Mouse (Mus musculus): ENCODE results near the gene Zfr. TPM values are rescaled to one million over a fixed set of nuclear protein-coding genes. Genes with fewer than 3 reads are reported as not detected.
"Not testable (repeated sequence)": the region's sequence is repeated elsewhere in the genome, so short reads cannot be mapped to it uniquely, and the experiment has no call there.

Gene Zfr
- polyA plus RNA-seq, 2 experiments = 91.6 to 160 TPM

DNA sequence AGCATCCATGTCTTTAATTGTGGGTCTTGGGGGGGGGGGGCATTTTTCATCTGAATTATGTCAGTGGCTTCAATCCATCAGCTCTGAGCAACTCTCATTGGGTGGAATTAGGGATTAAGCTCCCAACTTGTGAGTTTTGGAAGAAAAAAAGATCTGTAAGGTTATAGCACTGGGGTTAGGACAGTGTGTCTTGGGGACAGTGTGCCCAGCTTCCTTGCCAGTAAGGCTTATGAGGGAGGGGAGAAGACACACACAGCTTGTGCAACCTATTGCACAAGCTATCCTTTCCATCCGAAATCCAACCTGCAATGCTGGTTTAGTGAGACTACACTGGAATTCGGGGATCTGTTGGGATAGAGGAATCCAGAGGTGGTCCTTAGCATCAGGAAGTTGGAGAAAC, 12.8 kb upstream of the Zfr start:
- WGBS = 64% methylated on average over 2 of the region's 2 CpGs
- DNase-seq (ENCODE audit: low spot score) = no peak
- no peak for ATAC-seq (ENCODE audit: low FRiP score, low read depth)

DNA sequence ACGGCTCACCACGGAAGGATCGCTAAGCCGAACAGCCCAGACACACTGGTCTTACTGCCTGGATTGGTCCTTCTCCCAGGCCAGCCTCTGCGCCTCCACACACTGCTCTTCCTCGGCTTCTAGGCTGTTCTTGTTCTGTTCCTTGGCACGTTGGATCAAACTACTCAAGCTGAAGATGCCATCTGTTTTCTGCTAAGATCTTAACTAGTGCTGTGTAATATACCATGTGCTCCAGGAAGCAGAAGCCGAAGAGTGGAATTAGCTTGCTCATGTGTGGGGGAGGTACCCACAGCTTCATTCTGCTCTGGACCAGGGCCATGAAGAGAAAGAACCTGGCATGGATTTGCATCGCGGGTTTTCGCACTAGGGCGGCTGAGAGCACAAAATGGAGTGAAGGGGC, 11.2 kb upstream of the Zfr start:
- no peak for DNase-seq (ENCODE audit: low spot score)
- Histone ChIP-seq H3K4me3 (replicated peaks; ENCODE audit: low read length) (no peak overlapping the region), H3K27ac (replicated peaks; ENCODE audit: low read depth, low read length) (no peak overlapping the region), H3K4me2 (replicated peaks; ENCODE audit: low read depth, low read length, severe bottlenecking) (no peak overlapping the region), H3K27me3 (ENCODE audit: control insufficient read depth, insufficient read depth, low read length) (no peaks in the 10 kb centered on the region), H3K36me3 (ENCODE audit: control insufficient read depth, insufficient read depth, low read length) (no peaks in the 10 kb centered on the region), H3K9me3 (ENCODE audit: control insufficient read depth, low read length) (no peaks in the 10 kb centered on the region), H3K4me1 (ENCODE audit: control insufficient read depth, insufficient read depth, low read length) (peaks cover 9% of the 10 kb centered on the region), H3K9ac (ENCODE audit: low read depth, low read length, severe bottlenecking) (no peak overlapping the region)
- no peak for TF ChIP-seq POLR2A (IDR thresholded peaks at IDR 0.05; ENCODE audit: borderline replicate concordance, extremely low read depth, insufficient read depth, insufficient read length)
- ATAC-seq (ENCODE audit: low FRiP score, low read depth) = no peak
- WGBS = 84% methylated on average over 12 of the region's 12 CpGs

More for the DNA sequence above, 12.8 kb upstream of the Zfr start:
- Histone ChIP-seq H3K9me3 (ENCODE audit: control insufficient read depth, low read length) (no peaks in the 10 kb centered on the region), H3K36me3 (ENCODE audit: control insufficient read depth, insufficient read depth, low read length) (no peaks in the 10 kb centered on the region), H3K4me2 (replicated peaks; ENCODE audit: low read depth, low read length, severe bottlenecking) (no peak overlapping the region), H3K27ac (replicated peaks; ENCODE audit: low read depth, low read length) (no peak overlapping the region), H3K9ac (ENCODE audit: low read depth, low read length, severe bottlenecking) (no peak overlapping the region), H3K4me1 (ENCODE audit: control insufficient read depth, insufficient read depth, low read length) (peaks cover 9% of the 10 kb centered on the region), H3K4me3 (replicated peaks; ENCODE audit: low read length) (no peak overlapping the region), H3K27me3 (ENCODE audit: control insufficient read depth, insufficient read depth, low read length) (no peaks in the 10 kb centered on the region)
- TF ChIP-seq POLR2A (IDR thresholded peaks at IDR 0.05; ENCODE audit: borderline replicate concordance, extremely low read depth, insufficient read depth, insufficient read length) = no peak

DNA sequence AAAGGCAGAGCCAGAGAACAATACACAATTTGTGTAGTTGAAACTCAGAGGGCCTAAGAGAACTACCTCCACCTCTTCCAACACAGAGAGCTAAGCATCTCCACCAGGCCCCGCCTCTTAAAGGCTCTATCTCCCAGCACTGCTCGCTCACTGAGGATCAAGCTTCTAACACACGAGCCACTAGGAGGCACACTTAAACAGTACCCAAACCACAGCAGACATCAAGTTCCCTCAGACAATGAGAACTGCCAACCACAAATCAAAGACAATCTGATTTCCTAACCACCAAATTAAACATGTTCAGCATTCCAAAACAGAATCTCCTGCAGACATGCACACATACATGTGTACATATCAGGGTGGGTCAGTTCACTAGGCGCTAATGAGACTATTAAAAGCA, 9.4 kb upstream of the Zfr start:
- Histone ChIP-seq H3K27me3 (ENCODE audit: control insufficient read depth, insufficient read depth, low read length) (no peaks in the 10 kb centered on the region), H3K9me3 (ENCODE audit: control insufficient read depth, low read length) (no peaks in the 10 kb centered on the region), H3K4me3 (replicated peaks; ENCODE audit: low read length) (no peak overlapping the region), H3K36me3 (ENCODE audit: control insufficient read depth, insufficient read depth, low read length) (no peaks in the 10 kb centered on the region), H3K9ac (ENCODE audit: low read depth, low read length, severe bottlenecking) (no peak overlapping the region), H3K4me2 (replicated peaks; ENCODE audit: low read depth, low read length, severe bottlenecking) (no peak overlapping the region), H3K4me1 (ENCODE audit: control insufficient read depth, insufficient read depth, low read length) (peaks cover 7% of the 10 kb centered on the region; the same call in 1 of the 2 replicates), H3K27ac (replicated peaks; ENCODE audit: low read depth, low read length) (no peak overlapping the region)
- 89% methylated on average over 4 of the region's 4 CpGs for WGBS
- TF ChIP-seq POLR2A (IDR thresholded peaks at IDR 0.05; ENCODE audit: borderline replicate concordance, extremely low read depth, insufficient read depth, insufficient read length) = no peak
- DNase-seq (ENCODE audit: low spot score) (no peak), ATAC-seq (ENCODE audit: low FRiP score, low read depth) (no peak)

DNA sequence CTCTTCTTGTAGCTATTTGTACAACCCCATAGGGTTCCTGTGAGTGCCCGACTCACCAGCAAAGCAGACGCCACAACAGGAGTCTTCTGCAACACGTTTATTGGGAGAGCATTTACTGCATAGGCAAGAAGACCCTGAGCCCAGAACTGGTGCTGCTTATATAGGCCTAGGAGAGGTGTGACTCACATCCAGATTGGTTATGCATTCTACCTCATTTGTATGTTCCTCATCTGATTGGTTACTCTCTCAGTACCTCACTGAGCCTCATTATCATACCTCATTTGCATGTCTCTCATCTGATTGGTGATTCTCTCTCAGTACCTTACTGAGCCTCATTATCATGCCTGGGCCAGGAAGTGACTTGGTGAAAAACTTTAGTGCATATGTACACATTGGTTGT, 8.7 kb upstream of the Zfr start:
- not testable (repeated sequence) for H3K27me3 ChIP-seq (ENCODE audit: control insufficient read depth, insufficient read depth, low read length); H3K4me3 ChIP-seq (replicated peaks; ENCODE audit: low read length); H3K9me3 ChIP-seq (ENCODE audit: control insufficient read depth, low read length); DNase-seq (ENCODE audit: low spot score); H3K9ac ChIP-seq (ENCODE audit: low read depth, low read length, severe bottlenecking); H3K36me3 ChIP-seq (ENCODE audit: control insufficient read depth, insufficient read depth, low read length); ATAC-seq (ENCODE audit: low FRiP score, low read depth); H3K4me2 ChIP-seq (replicated peaks; ENCODE audit: low read depth, low read length, severe bottlenecking); H3K27ac ChIP-seq (replicated peaks; ENCODE audit: low read depth, low read length); H3K4me1 ChIP-seq (ENCODE audit: control insufficient read depth, insufficient read depth, low read length)
- WGBS = 82% methylated on average over 3 of the region's 3 CpGs

DNA sequence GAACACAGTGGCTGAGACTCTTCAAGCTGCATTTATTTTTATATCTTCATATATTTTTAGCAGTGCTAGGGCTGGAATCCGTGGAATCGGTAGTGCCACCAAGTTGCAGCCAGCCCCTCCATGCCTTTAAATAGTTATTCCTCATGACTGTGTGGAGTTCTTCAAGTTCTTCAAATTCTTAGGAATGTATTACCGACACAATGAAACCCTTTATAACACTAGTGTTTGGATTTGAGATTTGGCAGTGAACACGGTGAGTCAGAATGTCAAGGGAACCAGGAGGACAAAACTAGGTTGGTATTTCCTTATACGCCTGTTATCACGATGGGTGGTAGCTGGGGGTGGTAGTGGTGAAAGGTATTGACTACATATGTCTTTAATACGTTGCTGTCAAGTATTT, 6.4 kb upstream of the Zfr start:
- ATAC-seq (ENCODE audit: low FRiP score, low read depth) = peak; percentile 51; the same call in 1 of the 2 replicates
- no peak for DNase-seq (ENCODE audit: low spot score)
- H3K4me3 ChIP-seq (replicated peaks; ENCODE audit: low read length) = no peak overlapping the region
- no peak for TF ChIP-seq POLR2A (IDR thresholded peaks at IDR 0.05; ENCODE audit: borderline replicate concordance, extremely low read depth, insufficient read depth, insufficient read length)
- no peak overlapping the region for H3K27ac ChIP-seq (replicated peaks; ENCODE audit: low read depth, low read length)
- H3K36me3 ChIP-seq (ENCODE audit: control insufficient read depth, insufficient read depth, low read length) = no peaks in the 10 kb centered on the region
- no peaks in the 10 kb centered on the region for H3K9me3 ChIP-seq (ENCODE audit: control insufficient read depth, low read length)
- H3K4me1 ChIP-seq (ENCODE audit: control insufficient read depth, insufficient read depth, low read length) = no peaks in the 10 kb centered on the region
- 51% methylated on average over 7 of the region's 7 CpGs for WGBS
- no peaks in the 10 kb centered on the region for H3K27me3 ChIP-seq (ENCODE audit: control insufficient read depth, insufficient read depth, low read length)
- H3K9ac ChIP-seq (ENCODE audit: low read depth, low read length, severe bottlenecking) = no peak overlapping the region
- H3K4me2 ChIP-seq (replicated peaks; ENCODE audit: low read depth, low read length, severe bottlenecking) = no peak overlapping the region

DNA sequence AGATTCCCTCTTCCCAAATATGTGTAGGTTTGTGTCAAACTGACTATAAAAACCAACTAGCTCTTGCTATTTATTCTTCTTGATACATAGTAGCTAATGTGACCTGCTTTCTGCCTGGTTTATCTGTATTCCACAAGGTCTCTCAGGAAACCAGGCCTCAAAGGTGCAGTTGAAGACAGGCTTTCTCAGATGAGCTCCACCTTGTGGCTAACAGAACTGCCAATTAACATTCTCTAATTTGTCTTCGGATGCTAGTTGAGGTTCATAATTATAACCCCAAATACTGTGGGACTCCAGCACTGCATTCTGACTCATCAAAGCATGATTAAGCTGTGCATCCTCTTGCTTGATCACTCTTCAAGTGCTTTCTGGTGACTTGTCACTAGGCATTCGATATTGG, 4.2 kb upstream of the Zfr start:
- peaks cover 6% of the 10 kb centered on the region; the same call in 1 of the 2 replicates for H3K4me1 ChIP-seq (ENCODE audit: control insufficient read depth, insufficient read depth, low read length)
- H3K9me3 ChIP-seq (ENCODE audit: control insufficient read depth, low read length) = no peaks in the 10 kb centered on the region
- ATAC-seq (ENCODE audit: low FRiP score, low read depth) (no peak), DNase-seq (ENCODE audit: low spot score) (no peak)
- H3K9ac ChIP-seq (ENCODE audit: low read depth, low read length, severe bottlenecking) = no peak overlapping the region
- TF ChIP-seq POLR2A (IDR thresholded peaks at IDR 0.05; ENCODE audit: borderline replicate concordance, extremely low read depth, insufficient read depth, insufficient read length) = no peak
- H3K36me3 ChIP-seq (ENCODE audit: control insufficient read depth, insufficient read depth, low read length) = no peaks in the 10 kb centered on the region
- no peak overlapping the region for H3K27ac ChIP-seq (replicated peaks; ENCODE audit: low read depth, low read length)
- 71% methylated on average over 2 of the region's 2 CpGs for WGBS
- H3K4me2 ChIP-seq (replicated peaks; ENCODE audit: low read depth, low read length, severe bottlenecking) = no peak overlapping the region
- no peak overlapping the region for H3K4me3 ChIP-seq (replicated peaks; ENCODE audit: low read length)
- no peaks in the 10 kb centered on the region for H3K27me3 ChIP-seq (ENCODE audit: control insufficient read depth, insufficient read depth, low read length)
